Mouse (Mus musculus) myocyte (in vitro differentiated cells): ENCODE results near the gene Krt36. TPM values are rescaled to one million over a fixed set of nuclear protein-coding genes. Genes with fewer than 3 reads are reported as not detected.

ENCODE experiments used
- H3K27me3 ChIP-seq: one replicate; pipeline ENCODE4 v1.6.1; 2011; ENCODE audit not compliant: control insufficient read depth, insufficient read depth, insufficient read length
- H3K36me3 ChIP-seq: one replicate; pipeline ENCODE4 v1.6.1; 2011; ENCODE audit not compliant: control insufficient read depth, insufficient read depth
- H3K4me2 ChIP-seq: one replicate; pipeline ENCODE4 v1.6.1; 2011; ENCODE audit warnings: low read depth, control low read depth
- H3K4me3 ChIP-seq: one replicate; pipeline ENCODE4 v1.5.1; 2011; ENCODE audit warnings: mild to moderate bottlenecking, control low read depth, moderate library complexity
- H3K79me2 ChIP-seq: one replicate; pipeline ENCODE4 v1.6.1; 2011; ENCODE audit not compliant: control insufficient read depth, insufficient read depth
- H3ac ChIP-seq: one replicate; pipeline ENCODE4 v1.6.1; 2011; ENCODE audit not compliant: control insufficient read depth, insufficient read length
- CEBPB ChIP-seq: IDR thresholded peaks from 2 replicates; pipeline ENCODE4 v1.6.1; 2011; ENCODE audit warnings: mild to moderate bottlenecking, moderate library complexity; ENCODE audit not compliant: poor library complexity, insufficient read depth, severe bottlenecking
- E2F4 ChIP-seq: IDR thresholded peaks from one replicate; pipeline ENCODE4 v1.6.1; 2011; ENCODE audit warnings: mild to moderate bottlenecking, control low read depth, moderate library complexity; ENCODE audit not compliant: insufficient read depth
- MAX ChIP-seq: IDR thresholded peaks from one replicate; pipeline ENCODE4 v1.6.1; 2011; ENCODE audit warnings: low read depth, mild to moderate bottlenecking, control low read depth
- MYOD1 ChIP-seq, 3 experiments: IDR thresholded peaks; one replicate each; pipeline ENCODE4 v1.6.1; 2011; ENCODE audit warnings: control low read depth in 2 of 3, low read depth in 2 of 3, mild to moderate bottlenecking in 2 of 3, moderate library complexity in 1 of 3; ENCODE audit not compliant: insufficient read length in 2 of 3, control insufficient read depth in 1 of 3
- MYOG ChIP-seq, 3 experiments: IDR thresholded peaks; one replicate each; pipeline ENCODE4 v1.6.1; 2011; ENCODE audit warnings: control low read depth in 2 of 3, low read depth in 2 of 3, mild to moderate bottlenecking in 2 of 3; ENCODE audit not compliant: insufficient read length in 2 of 3, control insufficient read depth in 1 of 3, insufficient read depth in 1 of 3
- POLR2A ChIP-seq: IDR thresholded peaks from one replicate; pipeline ENCODE4 v1.6.1; 2011; ENCODE audit warnings: low read depth, mild to moderate bottlenecking, control low read depth, moderate library complexity; ENCODE audit not compliant: insufficient read length
- POLR2AphosphoS2 ChIP-seq: IDR thresholded peaks from one replicate; pipeline ENCODE4 v1.6.1; 2011; ENCODE audit warnings: low read depth, control low read depth; ENCODE audit not compliant: insufficient read length
- REST ChIP-seq: IDR thresholded peaks from one replicate; pipeline ENCODE4 v1.6.1; 2011; ENCODE audit warnings: mild to moderate bottlenecking, control low read depth, moderate library complexity; ENCODE audit not compliant: insufficient read depth, insufficient read length
- SRF ChIP-seq: IDR thresholded peaks from one replicate; pipeline ENCODE4 v1.6.1; 2011; ENCODE audit warnings: low read depth; ENCODE audit not compliant: control insufficient read depth, insufficient read length
- TCF12 ChIP-seq: IDR thresholded peaks from one replicate; pipeline ENCODE4 v1.6.1; 2011; ENCODE audit warnings: mild to moderate bottlenecking, control low read depth; ENCODE audit not compliant: poor library complexity, insufficient read depth, severe bottlenecking
- TCF3 ChIP-seq: IDR thresholded peaks from one replicate; pipeline ENCODE4 v1.6.1; 2011; ENCODE audit warnings: low read depth, control low read depth; ENCODE audit not compliant: insufficient read length
- USF1 ChIP-seq: IDR thresholded peaks from one replicate; pipeline ENCODE4 v1.6.1; 2011; ENCODE audit warnings: low read depth, mild to moderate bottlenecking, control low read depth, moderate library complexity
- polyA plus RNA-seq: library from polyadenylated mRNA; unstranded; fragments of >200 nt; fragmentation: generic; extraction: Trizol; gene quantifications from one replicate; pipeline ENCODE4 v1.2.1, GENCODE M21; 2012; ENCODE audit warnings: missing spikeins

Krt36 gene
- polyA plus RNA-seq, 1 experiment, result not detected

- no peaks in the 10 kb centered on the region for H3K27me3 ChIP-seq
These were observed 35.5 kb upstream of the Krt36 start for GRCm38 (mm10) chr11:100140966-100141365.

GRCm38 (mm10) chr11:100139391-100139790, 34.0 kb upstream of the Krt36 start:
- no peak overlapping the region for H3K4me3 ChIP-seq
- H3K79me2 ChIP-seq, result no peaks in the 10 kb centered on the region
- no peaks in the 10 kb centered on the region for H3K27me3 ChIP-seq
- no peak overlapping the region for H3K4me2 ChIP-seq
- no peaks in the 10 kb centered on the region for H3K36me3 ChIP-seq
- H3ac ChIP-seq, result no peak overlapping the region
- TF ChIP-seq POLR2A (no peak), MYOD1 (IDR thresholded peaks at IDR 0.05; ENCODE audit: control insufficient read depth in 1 of 3, insufficient read length in 2 of 3, low read depth in 2 of 3) (no peak), CEBPB (no peak), POLR2AphosphoS2 (no peak), E2F4 (no peak), MYOG (IDR thresholded peaks at IDR 0.05; ENCODE audit: control insufficient read depth in 1 of 3, insufficient read depth in 1 of 3, insufficient read length in 2 of 3, low read depth in 2 of 3) (no peak), TCF3 (no peak), MAX (no peak), SRF (no peak), TCF12 (no peak), USF1 (no peak), REST (no peak)

More at GRCm38 (mm10) chr11:100140966-100141365, 35.5 kb upstream of the Krt36 start:
- TF ChIP-seq CEBPB, result no peak
- H3K79me2 ChIP-seq, result no peaks in the 10 kb centered on the region
- no peak overlapping the region for H3K4me2 ChIP-seq
- H3ac ChIP-seq, result no peak overlapping the region
- H3K36me3 ChIP-seq, result no peaks in the 10 kb centered on the region
- no peak overlapping the region for H3K4me3 ChIP-seq

- Histone ChIP-seq H3K27me3 (no peaks in the 10 kb centered on the region), H3K4me2 (no peak overlapping the region)
- no peak for TF ChIP-seq TCF3
- no peak for TF ChIP-seq E2F4
These were observed 33.4 kb upstream of the Krt36 start for GRCm38 (mm10) chr11:100138809-100139208.

GRCm38 (mm10) chr11:100137693-100138092, 32.3 kb upstream of the Krt36 start:
- TF ChIP-seq TCF12 (no peak), MYOG (IDR thresholded peaks at IDR 0.05; ENCODE audit: control insufficient read depth in 1 of 3, insufficient read depth in 1 of 3, insufficient read length in 2 of 3, low read depth in 2 of 3) (no peak), USF1 (no peak), CEBPB (no peak), MYOD1 (IDR thresholded peaks at IDR 0.05; ENCODE audit: control insufficient read depth in 1 of 3, insufficient read length in 2 of 3, low read depth in 2 of 3) (no peak), REST (no peak), POLR2A (no peak)
- no peak overlapping the region for H3K4me3 ChIP-seq
- no peak overlapping the region for H3K4me2 ChIP-seq
- no peaks in the 10 kb centered on the region for H3K79me2 ChIP-seq
- H3ac ChIP-seq, result no peak overlapping the region
- no peaks in the 10 kb centered on the region for H3K36me3 ChIP-seq
- H3K27me3 ChIP-seq, result no peaks in the 10 kb centered on the region

More at GRCm38 (mm10) chr11:100138809-100139208, 33.4 kb upstream of the Krt36 start:
- H3K36me3 ChIP-seq, result no peaks in the 10 kb centered on the region
- no peak overlapping the region for H3K4me3 ChIP-seq
- no peak overlapping the region for H3ac ChIP-seq
- H3K79me2 ChIP-seq, result no peaks in the 10 kb centered on the region

- Histone ChIP-seq H3K36me3 (no peaks in the 10 kb centered on the region), H3ac (no peak overlapping the region), H3K27me3 (no peaks in the 10 kb centered on the region), H3K4me3 (no peak overlapping the region), H3K4me2 (no peak overlapping the region), H3K79me2 (no peaks in the 10 kb centered on the region)
- no peak for TF ChIP-seq MYOD1 (IDR thresholded peaks at IDR 0.05; ENCODE audit: control insufficient read depth in 1 of 3, insufficient read length in 2 of 3, low read depth in 2 of 3)
- TF ChIP-seq USF1, result no peak
- no peak for TF ChIP-seq MAX
- no peak for TF ChIP-seq POLR2AphosphoS2
- TF ChIP-seq TCF12, result no peak
- TF ChIP-seq REST, result no peak
- TF ChIP-seq MYOG (IDR thresholded peaks at IDR 0.05; ENCODE audit: control insufficient read depth in 1 of 3, insufficient read depth in 1 of 3, insufficient read length in 2 of 3, low read depth in 2 of 3), result no peak
- no peak for TF ChIP-seq CEBPB
- no peak for TF ChIP-seq E2F4
- TF ChIP-seq SRF, result no peak
- TF ChIP-seq TCF3, result no peak
- no peak for TF ChIP-seq POLR2A
These were observed 31.1 kb upstream of the Krt36 start for GRCm38 (mm10) chr11:100136559-100136958.
